Mouse (Mus musculus) midbrain, postnatal 0 days (tissue): Measurements from ENCODE around the gene Nudt15. TPM values are rescaled to one million over a fixed set of nuclear protein-coding genes. Genes with fewer than 3 reads are reported as not detected.
A peak's percentile ranks its signal among the peaks of the same experiment; 100 is the strongest.
"Not testable (repeated sequence)": the region's sequence is repeated elsewhere in the genome, so short reads cannot be mapped to it uniquely, and the experiment has no call there.

Experiments used
- ATAC-seq: fragments of 200-750 bp; cut with Nextera tagmentation; 2 replicates; pipeline ENCODE4 v1.8.0; 2017; ENCODE audit warnings: moderate number of reproducible peaks, mild to moderate bottlenecking, moderate TSS enrichment, moderate library complexity; ENCODE audit not compliant: low FRiP score
- DNase-seq: peaks from one replicate; pipeline ENCODE4 v3.0.0-alpha.2; 2015; ENCODE audit warnings: low spot score
- H3K27ac ChIP-seq: fragments of 300-500 bp; sonication (generic); 2 replicates; pipeline ENCODE4 v1.5.1; 2014; ENCODE audit warnings: low read depth, mild to moderate bottlenecking, low read length, mixed read lengths
- H3K27me3 ChIP-seq: fragments of 300-500 bp; sonication (generic); 2 replicates; pipeline ENCODE4 v1.6.1; 2014; ENCODE audit warnings: low read length, control low read depth, mixed read lengths; ENCODE audit not compliant: insufficient read depth
- H3K36me3 ChIP-seq: fragments of 300-500 bp; sonication (generic); 2 replicates; pipeline ENCODE4 v1.6.1; 2014; ENCODE audit warnings: low read length, control low read depth, mixed read lengths; ENCODE audit not compliant: insufficient read depth
- H3K4me1 ChIP-seq: fragments of 300-500 bp; sonication (generic); 2 replicates; pipeline ENCODE4 v1.6.1; 2014; ENCODE audit warnings: mild to moderate bottlenecking, control low read depth, antibody characterized with exemption, low read length, mixed read lengths; ENCODE audit not compliant: insufficient read depth
- H3K4me2 ChIP-seq: fragments of 300-500 bp; sonication (generic); 2 replicates; pipeline ENCODE4 v1.6.1; 2014; ENCODE audit warnings: low read depth, mild to moderate bottlenecking, low read length, mixed read lengths; ENCODE audit not compliant: poor library complexity, severe bottlenecking
- H3K4me3 ChIP-seq: fragments of 300-500 bp; sonication (generic); 2 replicates; pipeline ENCODE4 v1.5.1; 2014; ENCODE audit warnings: low read depth, mild to moderate bottlenecking, low read length, moderate library complexity
- H3K9ac ChIP-seq: fragments of 300-500 bp; sonication (generic); replicated peaks from 2 replicates; pipeline ENCODE4 v1.6.1; 2014; ENCODE audit warnings: mild to moderate bottlenecking, low read length, moderate library complexity, mixed read lengths; ENCODE audit not compliant: poor library complexity, severe bottlenecking
- H3K9me3 ChIP-seq: fragments of 300-500 bp; sonication (generic); 2 replicates; pipeline ENCODE4 v1.6.1; 2016; ENCODE audit warnings: low read length, control low read depth
- CTCF ChIP-seq: IDR thresholded peaks from 2 replicates; pipeline ENCODE4 v1.5.1; 2016; ENCODE audit warnings: antibody characterized with exemption, mild to moderate bottlenecking
- WGBS: fragments of 180-500 bp; shearing (Covaris S2); extraction: QIAGEN DNeasy Blood & Tissue Kit; methylation state at CpG from one replicate; pipeline ENCODE4 v1.1.7; 2014; 5-methylcytosine and 5-hydroxymethylcytosine counted together
- polyA plus RNA-seq: library from polyadenylated mRNA; unstranded; fragments of >200 nt; fragmentation: Nextera tagmentation; extraction: Ambion mirVana; gene quantifications from 2 replicates; pipeline ENCODE4 v1.2.1, GENCODE M21; 2015
- total RNA-seq: library from RNA; depleted of rRNA; stranded (reverse); fragments of >200 nt; gene quantifications from 2 replicates; pipeline ENCODE4 v1.2.3, GENCODE M21; 2014

The Nudt15 gene
- total and polyA plus RNA-seq, 2 experiments from 2014 or later = 8.9 to 10.9 TPM

DNA sequence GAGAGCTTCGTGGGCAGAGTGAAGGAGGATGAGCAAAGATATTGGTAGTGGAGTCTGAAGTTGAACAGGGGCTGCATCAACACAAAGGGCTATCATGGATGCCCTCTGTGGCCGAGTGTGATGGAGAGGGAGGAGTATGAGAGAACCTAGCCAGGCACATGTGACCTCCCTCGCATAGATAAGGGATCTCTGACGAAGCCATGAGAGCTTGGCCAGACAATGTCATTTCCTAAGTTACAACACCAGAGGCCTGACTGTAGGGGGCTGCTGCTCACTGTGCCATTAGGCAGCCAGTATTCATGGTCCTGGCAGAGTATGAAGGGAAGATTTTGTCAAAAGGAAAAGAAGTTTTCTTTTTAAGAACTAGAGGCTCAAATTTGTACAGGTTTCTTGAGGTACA, 1.0 kb downstream of the Nudt15 start:
- Histone ChIP-seq H3K27ac (no peak overlapping the region), H3K4me2 (no peak overlapping the region), H3K9me3 (no peaks in the 10 kb centered on the region), H3K27me3 (no peaks in the 10 kb centered on the region), H3K9ac (no peak overlapping the region), H3K4me1 (peaks cover under 1% of the 10 kb centered on the region; the same call in 1 of the 2 replicates), H3K36me3 (no peaks in the 10 kb centered on the region), H3K4me3 (no peak overlapping the region)
- TF ChIP-seq CTCF = no peak
- ATAC-seq (no peak), DNase-seq (no peak)
- WGBS = 65% methylated on average over 4 of the region's 4 CpGs

GRCm38 (mm10) chr14:73543781-73544180, 4.3 kb downstream of the Nudt15 start:
- Histone ChIP-seq H3K9me3 (no peaks in the 10 kb centered on the region), H3K27me3 (no peaks in the 10 kb centered on the region), H3K4me3 (no peak overlapping the region), H3K4me1 (no peaks in the 10 kb centered on the region), H3K36me3 (no peaks in the 10 kb centered on the region), H3K27ac (no peak overlapping the region), H3K9ac (no peak overlapping the region), H3K4me2 (no peak overlapping the region)
- no peak for TF ChIP-seq CTCF
- ATAC-seq (no peak), DNase-seq (no peak)
- 46% methylated on average over 6 of the region's 6 CpGs for WGBS

- no peak overlapping the region for H3K4me2 ChIP-seq
- H3K4me1 ChIP-seq = no peaks in the 10 kb centered on the region
- H3K9me3 ChIP-seq = no peaks in the 10 kb centered on the region
Measured at GRCm38 (mm10) chr14:73535641-73536040, 12.4 kb downstream of the Nudt15 start.

GRCm38 (mm10) chr14:73533755-73534465, 14.1 kb downstream of the Nudt15 start:
- WGBS = 63% methylated on average over 6 of the region's 6 CpGs
- Histone ChIP-seq H3K27ac (no peak overlapping the region), H3K4me3 (no peak overlapping the region), H3K4me2 (no peak overlapping the region), H3K4me1 (no peaks in the 10 kb centered on the region), H3K36me3 (no peaks in the 10 kb centered on the region), H3K27me3 (no peaks in the 10 kb centered on the region), H3K9ac (no peak overlapping the region), H3K9me3 (no peaks in the 10 kb centered on the region)
- DNase-seq (peak; percentile 21), ATAC-seq (no peak)
- TF ChIP-seq CTCF = no peak

More at GRCm38 (mm10) chr14:73535641-73536040, 12.4 kb downstream of the Nudt15 start:
- no peak for ATAC-seq
- no peak overlapping the region for H3K27ac ChIP-seq
- H3K36me3 ChIP-seq = no peaks in the 10 kb centered on the region
- no peak for TF ChIP-seq CTCF
- H3K9ac ChIP-seq = no peak overlapping the region
- 87% methylated on average over 2 of the region's 2 CpGs for WGBS
- no peaks in the 10 kb centered on the region for H3K27me3 ChIP-seq
- H3K4me3 ChIP-seq = no peak overlapping the region
- no peak for DNase-seq

DNA sequence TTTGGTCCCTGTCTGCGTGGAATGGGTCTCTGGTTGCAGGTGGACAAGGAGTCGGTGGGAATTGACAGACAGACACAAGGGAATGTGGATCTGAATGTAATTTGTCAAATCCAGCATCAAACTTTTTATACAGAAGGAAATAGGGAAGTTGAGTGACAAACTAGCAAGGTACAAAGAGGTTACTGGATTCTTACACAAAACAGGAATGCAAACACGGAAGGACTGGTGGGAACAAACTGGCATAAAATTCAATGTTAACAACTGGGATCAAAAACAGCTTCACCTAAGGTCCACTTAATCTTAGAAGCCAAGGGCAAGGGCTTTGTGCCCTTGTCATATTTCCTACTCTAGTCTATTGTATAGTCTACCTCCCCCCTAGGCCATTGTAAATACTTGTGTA, 19.4 kb downstream of the Nudt15 start:
- H3K4me1 ChIP-seq, H3K4me3 ChIP-seq, H3K27ac ChIP-seq, ATAC-seq, H3K4me2 ChIP-seq, H3K36me3 ChIP-seq, H3K27me3 ChIP-seq, DNase-seq, H3K9me3 ChIP-seq, H3K9ac ChIP-seq: not testable (repeated sequence)
- WGBS = 97% methylated on average over 3 of the region's 3 CpGs

GRCm38 (mm10) chr14:73524766-73525448, 23.1 kb downstream of the Nudt15 start, which contains the start of gene Sucla2:
Sucla2 (plus strand) TSS chr14:73525319.
- Histone ChIP-seq H3K4me3 (peak within 1 kb of the TSS; percentile 46), H3K36me3 (no peaks in the 10 kb centered on the region), H3K9me3 (no peaks in the 10 kb centered on the region), H3K27me3 (no peaks in the 10 kb centered on the region), H3K4me2 (peak within 1 kb of the TSS; percentile 36), H3K9ac (peak within 1 kb of the TSS; percentile 48), H3K27ac (peak within 1 kb of the TSS; percentile 91), H3K4me1 (no peaks in the 10 kb centered on the region)
- under 1% methylated on average over 36 of the region's 41 CpGs for WGBS
- peak; percentile 97 for DNase-seq
- TF ChIP-seq CTCF = peak; percentile 99
- peak; percentile 99 for ATAC-seq
